Mouse (Mus musculus): ENCODE measurements around the gene Hps5. TPM values are rescaled to one million over a fixed set of nuclear protein-coding genes. Genes with fewer than 3 reads are reported as not detected.
A peak's percentile ranks its signal among the peaks of the same experiment; 100 is the strongest.
"Not testable (repeated sequence)": the region's sequence is repeated elsewhere in the genome, so short reads cannot be mapped to it uniquely, and the experiment has no call there.

The Hps5 gene
- polyA plus RNA-seq, 1 experiment from 2014 or later = 14.0 TPM

GRCm38 (mm10) chr7:46838891-46839302, 43.0 kb upstream of the Hps5 start:
- Histone ChIP-seq H3K36me3 (ENCODE audit: control insufficient read depth, insufficient read depth, low read length) (no peaks in the 10 kb centered on the region), H3K4me2 (ENCODE audit: low read depth, low read length) (no peak overlapping the region), H3K27ac (ENCODE audit: low read depth, low read length) (no peak overlapping the region), H3K4me3 (ENCODE audit: low read depth, low read length) (no peak overlapping the region), H3K27me3 (ENCODE audit: control insufficient read depth, insufficient read depth, low read length) (no peaks in the 10 kb centered on the region), H3K9ac (replicated peaks; ENCODE audit: low read depth, low read length) (no peak overlapping the region), H3K4me1 (ENCODE audit: control insufficient read depth, insufficient read depth, low read length) (0 out of 2 replicates have a peak, but pooled peaks cover 4% of the 10 kb centered on the region), H3K9me3 (ENCODE audit: control insufficient read depth, low read length) (no peaks in the 10 kb centered on the region)
- peak; percentile 58; the same call in 1 of the 2 replicates for ATAC-seq (ENCODE audit: low read depth)
- WGBS = 7% methylated on average over 8 of the region's 8 CpGs

- no peak overlapping the region for H3K4me3 ChIP-seq (ENCODE audit: low read depth, low read length)
- H3K9me3 ChIP-seq (ENCODE audit: control insufficient read depth, low read length) = no peaks in the 10 kb centered on the region
- no peak for ATAC-seq (ENCODE audit: low read depth)
- H3K27me3 ChIP-seq (ENCODE audit: control insufficient read depth, insufficient read depth, low read length) = no peaks in the 10 kb centered on the region
- H3K36me3 ChIP-seq (ENCODE audit: control insufficient read depth, insufficient read depth, low read length) = no peaks in the 10 kb centered on the region
- H3K4me1 ChIP-seq (ENCODE audit: control insufficient read depth, insufficient read depth, low read length) = 0 out of 2 replicates have a peak, but pooled peaks cover 4% of the 10 kb centered on the region
- WGBS = 3% methylated on average over 9 of the region's 9 CpGs
- no peak overlapping the region for H3K9ac ChIP-seq (replicated peaks; ENCODE audit: low read depth, low read length)
- no peak overlapping the region for H3K27ac ChIP-seq (ENCODE audit: low read depth, low read length)
- H3K4me2 ChIP-seq (ENCODE audit: low read depth, low read length) = no peak overlapping the region
Observed at GRCm38 (mm10) chr7:46838104-46838671, 42.3 kb upstream of the Hps5 start.

- H3K9ac ChIP-seq (replicated peaks; ENCODE audit: low read depth, low read length) = no peak overlapping the region
- H3K4me2 ChIP-seq (ENCODE audit: low read depth, low read length) = no peak overlapping the region
- no peak for ATAC-seq (ENCODE audit: low read depth)
- H3K27ac ChIP-seq (ENCODE audit: low read depth, low read length) = no peak overlapping the region
- H3K4me3 ChIP-seq (ENCODE audit: low read depth, low read length) = no peak overlapping the region
- WGBS = 25% methylated on average over 5 of the region's 5 CpGs
- H3K27me3 ChIP-seq (ENCODE audit: control insufficient read depth, insufficient read depth, low read length) = no peaks in the 10 kb centered on the region
- no peaks in the 10 kb centered on the region for H3K9me3 ChIP-seq (ENCODE audit: control insufficient read depth, low read length)
- H3K36me3 ChIP-seq (ENCODE audit: control insufficient read depth, insufficient read depth, low read length) = no peaks in the 10 kb centered on the region
- H3K4me1 ChIP-seq (ENCODE audit: control insufficient read depth, insufficient read depth, low read length) = 0 out of 2 replicates have a peak, but pooled peaks cover 4% of the 10 kb centered on the region
Observed at GRCm38 (mm10) chr7:46837073-46837472, 41.2 kb upstream of the Hps5 start.

GRCm38 (mm10) chr7:46836357-46836756, 40.5 kb upstream of the Hps5 start:
- 82% methylated on average over 5 of the region's 5 CpGs for WGBS
- Histone ChIP-seq H3K36me3 (ENCODE audit: control insufficient read depth, insufficient read depth, low read length) (no peaks in the 10 kb centered on the region), H3K4me2 (ENCODE audit: low read depth, low read length) (no peak overlapping the region), H3K27ac (ENCODE audit: low read depth, low read length) (no peak overlapping the region), H3K4me3 (ENCODE audit: low read depth, low read length) (no peak overlapping the region), H3K4me1 (ENCODE audit: control insufficient read depth, insufficient read depth, low read length) (0 out of 2 replicates have a peak, but pooled peaks cover 4% of the 10 kb centered on the region), H3K27me3 (ENCODE audit: control insufficient read depth, insufficient read depth, low read length) (no peaks in the 10 kb centered on the region), H3K9ac (replicated peaks; ENCODE audit: low read depth, low read length) (no peak overlapping the region), H3K9me3 (ENCODE audit: control insufficient read depth, low read length) (no peaks in the 10 kb centered on the region)
- no peak for ATAC-seq (ENCODE audit: low read depth)

GRCm38 (mm10) chr7:46834994-46835610, 39.2 kb upstream of the Hps5 start:
- Histone ChIP-seq H3K4me1 (ENCODE audit: control insufficient read depth, insufficient read depth, low read length) (0 out of 2 replicates have a peak, but pooled peaks cover 4% of the 10 kb centered on the region), H3K36me3 (ENCODE audit: control insufficient read depth, insufficient read depth, low read length) (no peaks in the 10 kb centered on the region), H3K4me2 (ENCODE audit: low read depth, low read length) (no peak overlapping the region), H3K4me3 (ENCODE audit: low read depth, low read length) (no peak overlapping the region), H3K27me3 (ENCODE audit: control insufficient read depth, insufficient read depth, low read length) (no peaks in the 10 kb centered on the region), H3K27ac (ENCODE audit: low read depth, low read length) (no peak overlapping the region), H3K9ac (replicated peaks; ENCODE audit: low read depth, low read length) (no peak overlapping the region), H3K9me3 (ENCODE audit: control insufficient read depth, low read length) (no peaks in the 10 kb centered on the region)
- ATAC-seq (ENCODE audit: low read depth) = no peak
- WGBS = 31% methylated on average over 13 of the region's 14 CpGs

- ATAC-seq (ENCODE audit: low read depth) = no peak
- WGBS = 93% methylated on average over 7 of the region's 7 CpGs
- no peak overlapping the region for H3K27ac ChIP-seq (ENCODE audit: low read depth, low read length)
Observed at GRCm38 (mm10) chr7:46833670-46834255, 37.9 kb upstream of the Hps5 start.

GRCm38 (mm10) chr7:46833266-46833665, 37.4 kb upstream of the Hps5 start:
- WGBS = 80% methylated on average over 6 of the region's 6 CpGs
- ATAC-seq (ENCODE audit: low read depth) = no peak
- Histone ChIP-seq H3K36me3 (ENCODE audit: control insufficient read depth, insufficient read depth, low read length) (no peaks in the 10 kb centered on the region), H3K9me3 (ENCODE audit: control insufficient read depth, low read length) (no peaks in the 10 kb centered on the region), H3K9ac (replicated peaks; ENCODE audit: low read depth, low read length) (no peak overlapping the region), H3K4me3 (ENCODE audit: low read depth, low read length) (no peak overlapping the region), H3K27ac (ENCODE audit: low read depth, low read length) (no peak overlapping the region), H3K27me3 (ENCODE audit: control insufficient read depth, insufficient read depth, low read length) (no peaks in the 10 kb centered on the region), H3K4me2 (ENCODE audit: low read depth, low read length) (no peak overlapping the region), H3K4me1 (ENCODE audit: control insufficient read depth, insufficient read depth, low read length) (0 out of 2 replicates have a peak, but pooled peaks cover 2% of the 10 kb centered on the region)

More at GRCm38 (mm10) chr7:46833670-46834255, 37.9 kb upstream of the Hps5 start:
- Histone ChIP-seq H3K4me2 (ENCODE audit: low read depth, low read length) (no peak overlapping the region), H3K9me3 (ENCODE audit: control insufficient read depth, low read length) (no peaks in the 10 kb centered on the region), H3K4me1 (ENCODE audit: control insufficient read depth, insufficient read depth, low read length) (0 out of 2 replicates have a peak, but pooled peaks cover 4% of the 10 kb centered on the region), H3K4me3 (ENCODE audit: low read depth, low read length) (no peak overlapping the region), H3K27me3 (ENCODE audit: control insufficient read depth, insufficient read depth, low read length) (no peaks in the 10 kb centered on the region), H3K36me3 (ENCODE audit: control insufficient read depth, insufficient read depth, low read length) (no peaks in the 10 kb centered on the region), H3K9ac (replicated peaks; ENCODE audit: low read depth, low read length) (no peak overlapping the region)

- 95% methylated on average over 11 of the region's 11 CpGs for WGBS
- H3K36me3 ChIP-seq (ENCODE audit: control insufficient read depth, insufficient read depth, low read length); H3K4me2 ChIP-seq (ENCODE audit: low read depth, low read length); H3K9ac ChIP-seq (replicated peaks; ENCODE audit: low read depth, low read length); ATAC-seq (ENCODE audit: low read depth); H3K27me3 ChIP-seq (ENCODE audit: control insufficient read depth, insufficient read depth, low read length); H3K27ac ChIP-seq (ENCODE audit: low read depth, low read length); H3K4me3 ChIP-seq (ENCODE audit: low read depth, low read length); H3K9me3 ChIP-seq (ENCODE audit: control insufficient read depth, low read length); H3K4me1 ChIP-seq (ENCODE audit: control insufficient read depth, insufficient read depth, low read length): not testable (repeated sequence)
Observed at GRCm38 (mm10) chr7:46832112-46832810, 36.4 kb upstream of the Hps5 start.

GRCm38 (mm10) chr7:46831693-46832092, 35.8 kb upstream of the Hps5 start:
- Histone ChIP-seq H3K27ac (ENCODE audit: low read depth, low read length) (no peak overlapping the region), H3K4me2 (ENCODE audit: low read depth, low read length) (no peak overlapping the region), H3K36me3 (ENCODE audit: control insufficient read depth, insufficient read depth, low read length) (no peaks in the 10 kb centered on the region), H3K9ac (replicated peaks; ENCODE audit: low read depth, low read length) (no peak overlapping the region), H3K4me1 (ENCODE audit: control insufficient read depth, insufficient read depth, low read length) (no peaks in the 10 kb centered on the region), H3K4me3 (ENCODE audit: low read depth, low read length) (no peak overlapping the region), H3K27me3 (ENCODE audit: control insufficient read depth, insufficient read depth, low read length) (no peaks in the 10 kb centered on the region), H3K9me3 (ENCODE audit: control insufficient read depth, low read length) (no peaks in the 10 kb centered on the region)
- ATAC-seq (ENCODE audit: low read depth) = no peak
- 84% methylated on average over 8 of the region's 8 CpGs for WGBS

Data from neural tube, embryonic 14.5 days (tissue).